Mouse (Mus musculus) NIH3T3 (cell line): Measurements from ENCODE around the gene Cdc20.

Experiments used
- DNase-seq: peaks from one replicate; pipeline ENCODE4 v3.0.0-alpha.2; 2012; ENCODE audit warnings: low read depth

Gene Cdc20

DNA sequence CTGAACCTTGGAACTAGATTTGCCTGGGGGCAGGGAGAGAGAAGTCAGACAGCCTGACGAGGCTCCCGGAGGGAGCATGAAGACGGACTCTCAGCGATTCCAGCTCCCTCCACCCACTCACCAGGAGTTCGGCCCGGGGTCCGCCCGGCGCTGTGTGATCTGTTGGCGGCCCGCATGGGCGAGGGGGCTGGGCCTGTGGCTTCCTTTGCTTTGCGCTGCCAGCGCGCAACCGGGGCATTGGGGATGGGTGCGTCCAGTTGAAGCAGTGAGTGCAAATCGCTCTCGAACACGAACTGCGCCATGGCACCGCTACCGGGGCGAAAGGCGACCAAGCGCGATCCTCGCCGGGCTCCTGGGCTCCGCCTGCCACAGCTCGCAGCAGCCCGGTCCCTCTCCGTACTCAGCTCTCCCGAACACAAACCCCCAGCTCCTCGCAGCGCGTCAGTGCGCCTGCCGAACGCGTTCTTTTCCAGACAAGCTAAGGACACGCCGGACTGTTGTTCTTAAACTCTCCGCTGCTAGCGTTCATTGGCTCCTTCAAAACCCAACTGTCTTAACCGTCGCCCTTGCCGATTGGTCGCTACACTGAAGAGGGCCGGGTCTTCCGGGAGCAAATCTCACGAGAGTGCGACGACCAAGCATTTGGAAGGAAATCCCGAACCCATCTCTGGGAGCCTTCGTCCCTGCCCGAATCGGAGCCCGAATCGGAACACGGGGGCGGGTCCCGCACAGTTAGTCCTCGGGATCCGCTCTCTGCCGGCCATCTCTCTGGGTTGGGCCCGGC lies at the start of gene Cdc20:
Gene Cdc20 (minus strand): TSS at position 533 of the 784 bp plus-strand sequence.
- DNase-seq: peak; percentile 99

DNA sequence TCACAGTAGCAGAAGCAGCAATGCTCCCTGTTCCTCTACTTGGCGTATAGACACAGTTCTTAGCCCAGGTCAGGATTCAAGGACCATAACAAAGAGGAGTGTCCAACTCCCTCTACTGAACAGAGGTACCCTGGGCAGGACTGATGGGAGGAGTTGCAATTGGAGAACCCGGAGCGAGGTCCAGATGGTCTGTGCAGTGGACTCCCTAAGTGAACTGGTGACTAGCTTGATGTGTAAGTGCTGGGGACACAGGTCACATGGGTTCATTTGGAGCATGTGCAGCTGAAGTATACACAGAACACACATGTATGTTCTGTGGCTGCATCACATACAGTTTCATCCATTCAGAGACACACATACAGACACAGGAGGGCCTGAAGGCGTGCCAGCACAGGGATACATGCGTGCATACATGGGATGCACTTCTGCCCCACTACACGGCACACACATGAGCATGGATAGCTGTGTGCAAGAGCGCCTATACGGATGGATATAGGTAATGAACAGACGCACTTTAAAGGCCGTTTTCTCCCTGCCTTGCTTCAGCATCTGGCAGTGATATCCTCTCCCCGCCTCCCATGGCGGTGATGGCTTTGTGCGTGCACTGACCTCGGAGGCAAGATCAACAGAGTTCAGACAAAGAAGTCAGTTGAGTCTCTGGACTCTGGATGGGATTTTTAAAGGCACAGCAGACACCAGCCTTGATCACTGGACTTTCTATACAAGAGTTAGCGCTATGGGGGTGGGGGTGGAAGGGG lies 39.8 kb upstream of the Cdc20 start:
- DNase-seq: no peak

DNA sequence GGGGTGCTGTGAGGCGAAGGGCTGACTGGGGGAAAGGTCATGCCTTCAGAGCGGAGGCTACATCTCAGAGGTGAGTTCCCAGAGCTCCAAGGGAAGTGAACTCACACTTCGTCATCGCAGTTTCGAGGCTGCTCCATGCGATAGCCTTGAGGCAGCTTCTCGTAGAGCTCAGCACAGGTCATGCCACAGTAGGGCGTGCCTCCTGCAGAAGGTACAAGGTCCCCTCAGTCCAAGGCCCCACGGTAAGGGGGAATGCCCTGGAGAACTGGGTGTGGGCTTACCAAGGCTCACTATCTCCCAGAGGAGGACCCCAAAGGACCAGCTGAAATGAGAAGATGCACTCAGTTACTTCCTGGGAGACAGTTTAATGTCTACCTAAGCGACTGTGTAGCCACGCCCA lies 35.5 kb upstream of the Cdc20 start:
- no peak for DNase-seq

DNA sequence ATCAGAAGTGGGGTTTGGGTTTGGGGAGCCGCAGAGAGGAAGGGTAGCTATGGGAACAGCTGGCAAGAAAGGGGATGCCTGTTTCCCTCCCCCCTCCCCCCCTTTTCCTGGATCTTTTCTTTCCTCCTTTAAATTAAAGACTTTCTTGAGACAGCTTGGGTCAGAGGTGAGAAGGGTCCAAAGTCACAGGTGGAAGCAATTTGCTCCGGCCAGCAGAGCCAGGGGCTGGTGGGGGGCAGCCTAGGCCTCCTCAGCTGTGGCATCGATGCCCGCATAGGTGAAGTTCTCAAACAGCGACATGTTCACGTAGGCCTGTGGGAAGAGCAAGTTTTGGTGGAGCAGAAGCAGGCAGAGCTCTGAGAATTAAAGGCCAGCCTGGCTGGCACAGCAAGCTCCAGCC lies 34.1 kb upstream of the Cdc20 start:
- DNase-seq: no peak

DNA sequence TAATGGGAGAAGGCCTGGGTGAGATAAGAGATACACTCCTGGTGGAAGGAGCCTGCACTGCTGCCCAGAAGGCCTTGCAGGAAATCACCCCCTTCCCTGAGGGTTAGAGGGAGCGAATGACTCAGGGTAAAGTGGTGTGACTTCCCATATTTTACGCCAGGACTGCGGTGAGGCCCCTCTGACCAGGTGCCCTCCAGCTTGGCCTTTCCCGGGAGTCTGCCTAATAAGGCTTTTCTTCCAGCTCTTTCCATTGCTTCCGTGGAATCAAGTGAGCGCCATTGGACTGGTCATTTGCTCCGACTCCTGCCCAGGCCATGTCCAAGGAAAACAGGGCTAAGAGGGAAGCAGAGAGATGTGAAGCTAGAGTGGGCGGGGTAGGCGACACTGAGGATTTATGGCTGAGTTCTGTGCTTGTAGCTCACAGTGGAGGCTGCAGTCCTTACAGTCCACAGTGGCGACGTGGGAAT lies 28.6 kb upstream of the Cdc20 start:
- peak; percentile 62 for DNase-seq

DNA sequence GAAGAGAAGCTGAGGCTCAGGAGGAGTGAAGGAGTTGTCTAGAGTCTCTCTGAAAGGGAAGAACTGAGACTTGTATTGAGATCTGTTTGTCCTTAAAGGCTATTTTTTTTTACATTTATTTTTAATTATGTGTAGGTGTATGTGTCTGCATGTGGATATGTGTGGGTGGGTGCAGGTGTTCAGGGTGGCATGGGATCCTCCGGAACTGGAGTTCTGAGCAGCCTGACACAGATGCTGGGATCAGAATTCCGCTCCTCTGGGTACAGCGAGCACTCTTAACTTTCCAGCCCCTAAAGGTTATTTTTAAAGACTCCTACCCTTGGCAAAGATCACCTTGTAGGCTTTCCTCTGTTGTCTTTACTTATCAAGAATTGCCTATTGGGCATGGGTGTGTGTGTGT lies 27.8 kb upstream of the Cdc20 start:
- no peak for DNase-seq

GRCm38 (mm10) chr4:118457345-118457975 lies 20.3 kb upstream of the Cdc20 start, which contains the start of gene Mpl:
Gene Mpl, minus strand, starts transcription at chr4:118457513.
- no peak for DNase-seq

GRCm38 (mm10) chr4:118446415-118447153 lies 9.4 kb upstream of the Cdc20 start:
- no peak for DNase-seq

GRCm38 (mm10) chr4:118445781-118446414 lies 8.7 kb upstream of the Cdc20 start:
- peak; percentile 27 for DNase-seq

DNA sequence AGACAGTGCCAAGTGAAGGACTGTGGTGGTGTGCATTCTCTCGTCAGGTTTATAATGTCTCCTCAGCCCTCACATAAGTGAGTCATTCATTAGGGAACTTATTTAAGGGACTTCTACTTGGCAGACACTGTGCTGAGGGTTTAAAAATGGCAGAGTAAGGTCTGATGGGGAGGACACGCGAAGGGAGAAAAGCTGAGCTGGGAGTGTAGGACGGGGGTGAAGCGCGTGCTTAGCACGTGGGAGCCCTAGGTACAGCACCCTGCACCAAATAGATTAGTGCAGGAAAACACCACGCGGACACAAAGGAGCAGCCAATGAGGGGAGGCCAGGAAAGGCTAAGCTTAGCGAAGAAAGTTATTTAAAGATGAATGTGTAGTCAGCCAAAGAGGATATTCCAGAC lies 7.9 kb upstream of the Cdc20 start:
- DNase-seq: peak; percentile 15

DNA sequence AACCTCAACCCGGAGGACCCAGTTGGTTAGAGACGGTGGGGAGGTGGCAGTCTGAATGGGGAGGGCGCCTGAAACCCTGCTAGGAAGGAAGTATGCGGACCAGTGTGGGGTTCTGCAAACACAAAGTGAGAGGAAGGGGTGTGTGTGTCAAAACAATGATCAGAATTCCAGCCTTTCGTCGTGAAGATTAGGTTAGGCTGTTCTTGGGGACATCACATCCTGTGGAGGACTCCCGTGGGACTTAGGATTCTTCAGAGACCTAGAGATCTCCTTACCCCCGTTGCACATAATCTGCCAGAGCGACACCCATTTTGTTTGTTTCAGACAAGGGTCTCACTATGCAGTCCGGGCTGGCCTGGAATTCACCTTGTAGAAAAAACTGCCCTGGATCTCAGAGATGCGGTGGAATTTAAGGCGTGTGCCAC lies 689 bp upstream of the Cdc20 start:
- peak; percentile 46 for DNase-seq

DNA sequence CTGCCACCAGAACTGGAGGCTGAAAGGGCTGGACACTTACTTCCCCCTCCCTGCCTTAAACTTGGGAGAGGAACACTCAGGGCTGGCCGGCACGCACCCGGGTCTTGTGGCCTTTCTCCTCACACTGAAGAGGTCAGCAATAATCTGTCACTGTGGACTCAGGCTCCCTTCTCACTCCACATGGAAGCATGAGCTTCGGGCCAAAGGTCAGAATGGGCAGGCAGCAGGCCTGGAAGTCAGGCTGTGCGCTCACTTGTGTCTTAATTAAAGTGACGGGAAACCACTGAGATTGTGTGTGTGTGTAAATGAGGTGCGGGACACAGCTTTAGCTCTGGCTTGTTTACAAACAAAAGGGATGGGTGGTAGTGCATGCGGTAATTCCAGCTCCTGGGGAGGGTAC lies 4.8 kb downstream of the Cdc20 start:
- no peak for DNase-seq

DNA sequence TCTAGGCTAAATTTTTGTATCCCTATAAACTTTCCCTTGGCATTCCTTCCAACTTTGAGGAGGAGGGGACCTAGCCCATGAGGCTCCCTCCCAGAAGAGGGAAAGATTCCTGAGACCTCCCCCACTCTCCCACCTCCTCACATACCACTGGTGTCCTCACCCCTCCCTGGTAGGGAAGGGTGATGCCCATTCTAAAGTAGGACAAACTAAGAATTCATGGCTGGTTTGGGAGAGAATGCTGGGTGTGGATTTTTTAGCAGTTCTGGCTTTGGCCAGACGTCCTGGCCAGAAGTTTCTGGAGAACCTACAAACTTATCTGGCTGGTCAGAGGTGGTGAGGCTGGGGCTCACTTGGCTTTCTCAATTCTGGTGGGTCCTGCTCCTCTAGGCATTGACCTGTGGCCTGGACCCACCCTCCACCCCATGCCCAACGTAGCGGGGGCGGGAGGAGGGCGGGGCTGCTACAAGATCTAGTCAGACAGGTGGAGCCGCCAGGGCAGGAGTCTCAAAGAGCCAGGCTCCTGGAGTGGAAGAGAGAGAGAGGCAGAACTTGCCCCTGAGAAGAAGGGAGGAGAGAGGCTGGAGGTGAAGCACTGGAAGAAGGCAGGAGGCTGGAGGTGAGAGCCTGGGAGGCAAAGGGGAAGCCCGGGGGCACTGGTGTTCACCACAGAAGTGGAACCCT lies 7.8 kb downstream of the Cdc20 start:
- no peak for DNase-seq

- peak; percentile 71 for DNase-seq
Measured at GRCm38 (mm10) chr4:118428531-118429214, 8.5 kb downstream of the Cdc20 start.

DNA sequence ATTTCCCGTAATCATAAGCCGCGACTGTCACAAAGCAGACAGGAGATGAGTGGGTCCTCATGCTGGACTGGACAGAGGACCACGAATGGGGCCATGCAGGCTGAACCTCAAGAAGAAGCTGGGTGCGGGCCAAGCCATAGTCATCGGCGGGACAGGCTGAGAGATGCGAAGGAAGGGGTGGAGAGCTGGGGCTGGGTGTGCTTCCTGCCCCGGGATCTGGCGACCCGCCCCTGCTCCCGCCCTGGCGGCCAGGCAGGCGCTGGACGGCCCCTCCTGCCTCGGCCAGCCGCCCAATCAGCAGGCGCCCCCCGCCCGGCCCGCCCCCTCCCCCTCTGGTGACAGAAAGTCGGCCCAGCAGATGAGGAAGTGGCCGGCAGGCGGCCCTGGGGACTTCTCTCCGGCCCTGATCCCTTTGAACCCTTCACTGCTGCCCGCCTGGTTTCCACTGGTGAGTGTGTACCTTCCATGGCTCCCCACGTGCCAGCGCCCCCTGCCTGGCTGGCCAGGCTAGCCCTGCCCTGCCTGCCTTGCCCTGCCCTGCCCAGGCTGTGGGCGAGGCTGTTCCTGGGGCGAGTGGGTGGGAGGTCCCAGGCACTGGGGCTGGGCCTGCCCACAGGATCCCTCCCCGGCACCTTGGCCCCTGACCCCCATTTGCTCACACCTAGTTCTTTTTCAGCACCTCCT lies 9.2 kb downstream of the Cdc20 start, which contains the start of gene Elovl1:
Gene Elovl1 (plus strand): TSS at position 326 of the 684 bp plus-strand sequence.
- DNase-seq: peak; percentile 97

- DNase-seq: peak; percentile 81
Measured at GRCm38 (mm10) chr4:118427415-118427767, 9.8 kb downstream of the Cdc20 start.

DNA sequence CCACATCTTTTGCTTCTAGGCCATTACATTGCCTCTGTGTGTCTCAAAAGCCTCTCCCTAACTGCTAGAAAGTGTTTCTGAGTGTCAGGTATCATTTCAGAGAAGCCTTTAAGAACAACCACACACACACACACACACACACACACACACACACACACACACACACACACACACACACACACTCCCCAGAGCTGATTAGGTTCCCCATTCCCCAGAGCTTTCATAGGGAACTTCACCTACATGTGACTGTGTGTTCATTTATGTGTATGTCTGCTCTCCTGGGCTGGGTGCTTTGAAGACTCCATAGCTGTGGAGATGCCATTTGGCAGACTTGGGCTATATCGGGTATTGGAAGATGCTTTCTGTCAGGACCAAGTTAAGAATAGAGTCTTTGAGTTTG lies 11.8 kb downstream of the Cdc20 start:
- no peak for DNase-seq

DNA sequence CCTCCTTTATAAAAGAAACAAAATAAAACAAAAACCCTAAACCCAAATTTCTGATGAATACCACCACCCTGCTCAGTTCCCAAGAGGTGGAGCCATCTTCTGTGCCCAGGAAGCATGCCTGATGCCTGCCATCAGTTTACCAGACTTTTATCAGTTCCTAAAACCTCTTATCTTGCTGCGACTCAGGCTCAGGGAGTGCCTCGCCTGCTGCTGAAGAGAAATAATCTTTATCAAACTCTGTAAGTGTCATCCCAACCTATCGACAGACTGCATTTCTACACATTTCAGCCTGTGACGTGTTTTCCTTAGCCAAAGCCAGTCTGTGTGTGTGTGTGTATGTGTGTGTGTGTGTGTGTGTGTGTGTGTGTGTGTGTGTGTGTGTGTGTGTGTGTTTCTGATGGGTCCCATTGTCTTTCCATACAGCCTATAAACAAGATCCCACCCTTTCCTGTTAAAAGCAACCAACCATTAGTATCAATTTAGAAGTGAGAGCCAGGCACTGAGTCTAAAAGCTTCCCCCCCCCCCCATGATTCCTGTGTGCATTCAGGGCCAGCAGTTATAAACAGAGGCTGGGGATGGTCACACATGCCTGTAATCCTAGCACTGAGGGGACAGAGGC lies 12.5 kb downstream of the Cdc20 start:
- no peak for DNase-seq

DNA sequence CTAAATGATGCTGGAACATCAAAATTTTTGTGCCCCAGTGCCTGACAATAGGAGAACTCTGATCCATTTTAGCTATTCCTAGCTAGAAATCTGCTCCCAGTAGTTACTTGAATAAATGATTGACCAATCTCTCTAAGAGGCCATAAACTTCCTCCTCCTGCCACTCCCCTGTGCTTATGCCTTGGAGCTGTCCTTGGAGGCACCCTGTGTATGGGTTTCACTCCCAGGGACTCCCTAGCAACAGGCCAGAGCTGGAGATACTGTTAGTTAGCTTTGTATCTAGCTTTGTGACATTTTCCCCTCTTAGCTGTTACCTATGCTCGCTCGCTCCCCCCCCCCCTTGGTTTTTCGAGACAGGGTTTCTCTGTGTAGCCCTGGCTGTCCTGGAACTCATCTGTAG lies 15.8 kb downstream of the Cdc20 start:
- no peak for DNase-seq
